Mouse (Mus musculus) brain, embryonic 14.5 days (tissue): ENCODE results near the gene Nemp1.

ENCODE experiments used
- CTCF ChIP-seq: fragments of 200-500 bp; IDR thresholded peaks from 2 replicates; pipeline ENCODE4 v1.5.1; 2012; ENCODE audit warnings: inconsistent platforms, mild to moderate bottlenecking, moderate library complexity, borderline replicate concordance; ENCODE audit not compliant: insufficient read depth, insufficient read length; ENCODE audit errors: extremely low read depth
- POLR2A ChIP-seq: fragments of 200-500 bp; IDR thresholded peaks from 2 replicates; pipeline ENCODE4 v1.6.1; 2012; ENCODE audit warnings: mild to moderate bottlenecking, inconsistent platforms, borderline replicate concordance; ENCODE audit not compliant: poor library complexity, insufficient read depth, insufficient read length, severe bottlenecking; ENCODE audit errors: extremely low read depth

DNA sequence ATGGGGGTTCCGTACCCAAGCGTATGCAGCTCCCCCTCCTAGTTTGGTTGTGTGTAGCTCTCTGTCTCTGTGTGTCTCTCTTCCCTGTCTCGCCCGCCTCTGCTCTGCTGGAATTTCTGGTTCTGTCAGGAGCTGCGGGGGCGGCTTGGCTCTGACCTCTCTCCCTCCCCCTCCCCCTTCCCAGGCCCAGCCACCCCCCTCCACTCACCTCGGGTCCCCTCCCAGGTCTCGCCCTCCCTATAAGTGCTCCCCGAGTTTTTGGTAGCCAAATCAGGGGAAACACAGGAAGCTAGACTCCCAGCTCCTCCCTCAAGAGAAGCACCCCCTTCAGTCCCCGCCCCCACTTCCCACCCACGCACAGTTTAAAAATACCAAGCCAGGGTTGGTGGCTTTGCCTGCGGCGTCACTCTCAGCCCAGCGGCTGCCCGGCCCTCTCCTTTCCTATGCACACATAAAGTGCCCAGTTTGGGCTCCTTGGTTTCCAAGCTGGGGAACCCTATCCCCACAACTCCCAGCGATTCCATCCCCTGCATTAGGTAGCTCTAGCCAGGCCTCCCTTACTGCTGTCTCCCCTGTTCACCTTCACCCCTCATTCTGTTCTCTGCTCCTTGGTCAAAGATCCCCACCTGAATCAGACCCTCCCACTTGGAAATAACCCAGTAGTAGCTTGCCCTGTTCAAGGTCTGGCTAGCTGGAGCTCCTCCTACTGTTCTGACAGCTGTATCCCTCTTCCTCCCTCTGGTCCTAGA is 4.6 kb upstream of the Nemp1 start:
- TF ChIP-seq POLR2A (no peak), CTCF (no peak)
